ENCODE assay signal across 18 mouse cellular contexts in genomic region chr1:40784306-40784705, GRCm38 (mm10). TPM values are rescaled to one million over a fixed set of nuclear protein-coding genes. Genes with fewer than 3 reads are reported as not detected.
"Had no signal": no experiment of that assay in that cellular context is flagged by ENCODE, and none has a peak within 500 bp of the region (broad histone marks: within the 10 kb centered on the region; RNA-seq: fewer than 3 reads in every experiment).

No protein-coding gene starts in this region.

- H3K27ac ChIP-seq: neural tube, embryonic 13.5 days; neural tube, embryonic 15.5 days; stomach, embryonic 15.5 days; stomach, postnatal 0 days had no signal

- H3K27me3 ChIP-seq: neural tube, embryonic 13.5 days; neural tube, embryonic 15.5 days; stomach, embryonic 15.5 days had no signal

- H3K4me1 ChIP-seq: stomach, embryonic 15.5 days had no signal

- H3K9ac ChIP-seq: neural tube, embryonic 13.5 days; neural tube, embryonic 15.5 days; stomach, embryonic 15.5 days had no signal

- DNase-seq: retina, postnatal 1 day; right cerebral cortex, adult 18-20 months; right cerebral cortex, postnatal 14 days; right cerebral cortex, postnatal 25 days; right cerebral cortex, postnatal 4 days; spleen, adult 18-20 months; thymus, adult 18-20 months; thymus, adult 2 months; thymus, postnatal 14 days; thymus, postnatal 25 days; thymus, postnatal 36 days; thymus, postnatal 4 days had no signal

- H3K9me3 ChIP-seq: neural tube, embryonic 13.5 days; stomach, embryonic 15.5 days had no signal

- H3K4me2 ChIP-seq: neural tube, embryonic 13.5 days; neural tube, embryonic 15.5 days; stomach, embryonic 15.5 days had no signal

- H3K4me3 ChIP-seq: neural tube, embryonic 13.5 days; neural tube, embryonic 15.5 days; stomach, embryonic 15.5 days had no signal

RNA-seq across cellular contexts. Expression of gene Tmem182, which starts 21.1 kb away (rescaled TPM):
- polyA plus RNA-seq: small intestine, adult 2 months; stomach, embryonic 14.5 days had no signal
